ENCODE assay signal across 8 mouse cellular contexts in the genomic region with DNA sequence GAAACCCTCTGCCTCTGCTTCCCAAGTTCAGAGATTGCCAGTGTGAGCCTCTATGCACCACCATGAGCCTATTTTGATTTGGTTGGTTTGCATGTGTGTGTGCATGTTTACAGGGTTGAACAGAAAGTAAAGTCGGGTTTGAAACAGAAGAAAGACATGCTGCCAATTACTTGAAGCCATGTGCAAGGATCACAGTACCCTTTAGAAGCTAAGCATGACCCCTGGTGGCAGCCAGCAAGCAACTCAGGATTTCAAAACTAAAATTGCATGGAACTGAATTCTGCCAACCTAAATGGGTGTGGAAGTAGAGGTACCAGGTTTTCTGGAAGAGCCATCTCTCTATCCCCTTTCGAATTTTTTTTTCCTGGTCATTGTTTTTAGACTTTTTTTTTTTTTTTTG. TPM values are rescaled to one million over a fixed set of nuclear protein-coding genes. Genes with fewer than 3 reads are reported as not detected.
DNase-seq lines count a peak whose midpoint lies in the region; ATAC-seq and TF ChIP-seq lines count a peak whose summit lies in the region.
"Had no signal": no experiment of that assay in that cellular context is flagged by ENCODE, and none has a peak within 500 bp of the region (broad histone marks: within the 10 kb centered on the region; RNA-seq: fewer than 3 reads in every experiment).

No protein-coding gene starts in this region.

- no peaks in the 10 kb centered on the region for H3K36me3 ChIP-seq in kidney, adult 2 months (ENCODE audit: control insufficient read depth, insufficient read depth, low read length)
- H3K36me3 ChIP-seq in kidney, embryonic 14.5 days (ENCODE audit: control insufficient read depth, insufficient read depth, low read length) = no peaks in the 10 kb centered on the region
- no peaks in the 10 kb centered on the region for H3K36me3 ChIP-seq in CH12.LX (replicated peaks in 1 of 2; ENCODE audit: control insufficient read depth in 1 of 2, insufficient read depth in 1 of 2, low read length in 1 of 2)
- no peaks in the 10 kb centered on the region for H3K36me3 ChIP-seq in stomach, postnatal 0 days (ENCODE audit: control insufficient read depth, insufficient read depth, low read length)
- H3K36me3 ChIP-seq: embryonic facial prominence, embryonic 15.5 days had no signal

- no peak overlapping the region for H3K4me3 ChIP-seq in kidney, adult 2 months (ENCODE audit: insufficient read depth, low read depth, low read length)
- no peak overlapping the region for H3K4me3 ChIP-seq in kidney, embryonic 14.5 days (ENCODE audit: low read length)
- H3K4me3 ChIP-seq in CH12.LX (replicated peaks in 1 of 3; ENCODE audit: low read depth in 2 of 3, low read length in 2 of 3, poor library complexity in 1 of 3) = no peak overlapping the region
- no peak overlapping the region for H3K4me3 ChIP-seq in stomach, postnatal 0 days (ENCODE audit: low read depth, low read length)
- H3K4me3 ChIP-seq: embryonic facial prominence, embryonic 15.5 days had no signal

- H3K4me2 ChIP-seq in kidney, embryonic 14.5 days (replicated peaks; ENCODE audit: low read depth, low read length) = no peak overlapping the region
- no peak overlapping the region; the same call in 1 of the 2 replicates for H3K4me2 ChIP-seq in CH12.LX (ENCODE audit: insufficient read depth, low read depth, poor library complexity, severe bottlenecking)
- H3K4me2 ChIP-seq in stomach, postnatal 0 days (replicated peaks; ENCODE audit: low read depth) = no peak overlapping the region
- H3K4me2 ChIP-seq: embryonic facial prominence, embryonic 15.5 days had no signal

- TF ChIP-seq CTCF in kidney, adult 2 months (conservative IDR thresholded peaks at IDR 0.05; ENCODE audit: insufficient read depth, insufficient read length, low read depth, low read length) = peak; percentile 53
- TF ChIP-seq CTCF in CH12.LX (conservative IDR thresholded peaks at IDR 0.05 in 1 of 2, IDR thresholded peaks at IDR 0.05 in 1 of 2; ENCODE audit: low read depth in 2 of 2, low read length in 2 of 2) = peak in 1 of 2 experiments; percentile 76; a peak in 2 of 4 replicates
- peak; percentile 72 for TF ChIP-seq CTCF in stomach, postnatal 0 days (IDR thresholded peaks at IDR 0.05; ENCODE audit: low read depth)

- H3K9me3 ChIP-seq in kidney, embryonic 14.5 days (ENCODE audit: control insufficient read depth, low read length) = no peaks in the 10 kb centered on the region
- H3K9me3 ChIP-seq in CH12.LX (replicated peaks; ENCODE audit: low read length) = no peaks in the 10 kb centered on the region
- H3K9me3 ChIP-seq in stomach, postnatal 0 days (ENCODE audit: control insufficient read depth, low read length) = no peaks in the 10 kb centered on the region
- H3K9me3 ChIP-seq: embryonic facial prominence, embryonic 15.5 days had no signal

- dilution Hi-C loops in CH12.LX (cut with MboI; ENCODE audit: extremely low pct_ligation_motif_present, extremely low pct_unique_long_range_greater_than_20kb, low sequenced_read_pairs) = no loop called here

- in situ Hi-C loops in CH12.LX (cut with MboI; ENCODE audit: low pct_ligation_motif_present, low pct_unique_long_range_greater_than_20kb, low sequenced_read_pairs) = loop anchor here (25.0 kb wide), 1 partner anchor 108 kb away; no protein-coding TSS in a partner anchor

- H3K4me1 ChIP-seq in kidney, adult 2 months (ENCODE audit: control insufficient read depth, insufficient read depth, low read length) = no peaks in the 10 kb centered on the region
- H3K4me1 ChIP-seq in kidney, embryonic 14.5 days (ENCODE audit: control insufficient read depth, insufficient read depth, low read length) = no peaks in the 10 kb centered on the region
- no peaks in the 10 kb centered on the region; a peak in 1 of 4 replicates for H3K4me1 ChIP-seq in CH12.LX (ENCODE audit: control insufficient read depth in 1 of 2, insufficient read depth in 2 of 2)
- H3K4me1 ChIP-seq in stomach, postnatal 0 days (replicated peaks; ENCODE audit: control insufficient read depth, insufficient read depth) = no peaks in the 10 kb centered on the region
- H3K4me1 ChIP-seq: embryonic facial prominence, embryonic 15.5 days had no signal

- no peak overlapping the region for H3K27ac ChIP-seq in kidney, adult 2 months (ENCODE audit: insufficient read depth, low read depth, low read length)
- no peak overlapping the region for H3K27ac ChIP-seq in kidney, embryonic 14.5 days (ENCODE audit: low read depth, low read length)
- H3K27ac ChIP-seq in CH12.LX (ENCODE audit: insufficient read depth, low read depth) = no peak overlapping the region
- H3K27ac ChIP-seq in stomach, postnatal 0 days (replicated peaks) = no peak overlapping the region
- H3K27ac ChIP-seq: embryonic facial prominence, embryonic 15.5 days had no signal

- no peak for ATAC-seq in kidney, embryonic 14.5 days (ENCODE audit: low FRiP score, low TSS enrichment)
- peak; percentile 85 for ATAC-seq in inflammation-experienced regulatory T-cells, adult 6 months
- no peak for ATAC-seq in stomach, postnatal 0 days (ENCODE audit: low FRiP score, low TSS enrichment)

- 21% methylated on average over 2 of the region's 2 CpGs for WGBS in kidney, adult 2 months
- 63% methylated on average over 2 of the region's 2 CpGs for WGBS in kidney, embryonic 14.5 days
- 48% methylated on average over 2 of the region's 2 CpGs for WGBS in stomach, postnatal 0 days

- no peak for TF ChIP-seq POLR2A in kidney, adult 2 months (IDR thresholded peaks at IDR 0.05; ENCODE audit: low read depth, low read length)
- TF ChIP-seq POLR2A in CH12.LX (IDR thresholded peaks at IDR 0.05; ENCODE audit: low read depth, low read length) = no peak

- H3K79me2 ChIP-seq in CH12.LX (replicated peaks; ENCODE audit: control insufficient read depth, extremely low read depth, insufficient read depth, poor library complexity, severe bottlenecking) = no peaks in the 10 kb centered on the region

- peak; percentile 77 for TF ChIP-seq RAD21 in CH12.LX (IDR thresholded peaks at IDR 0.05; ENCODE audit: low read depth, low read length)

- no peaks in the 10 kb centered on the region for H3K27me3 ChIP-seq in kidney, adult 2 months (replicated peaks; ENCODE audit: control insufficient read depth, insufficient read depth, low read length)
- H3K27me3 ChIP-seq in kidney, embryonic 14.5 days (ENCODE audit: control insufficient read depth, insufficient read depth, low read length) = no peaks in the 10 kb centered on the region
- no peaks in the 10 kb centered on the region for H3K27me3 ChIP-seq in CH12.LX (replicated peaks)
- no peaks in the 10 kb centered on the region for H3K27me3 ChIP-seq in stomach, postnatal 0 days (ENCODE audit: control insufficient read depth, insufficient read depth, low read length)
- H3K27me3 ChIP-seq: embryonic facial prominence, embryonic 15.5 days had no signal

- DNase-seq in kidney, adult 2 months = peak; percentile 49
- peak; percentile 50 for DNase-seq in CH12.LX (ENCODE audit: extremely low read depth)
- DNase-seq in adrenal gland, postnatal 10 days = peak; percentile 25
- DNase-seq in stomach, postnatal 0 days (ENCODE audit: low spot score) = peak; percentile 23
- no peak for DNase-seq in frontal cortex, postnatal 36 days (ENCODE audit: low spot score in 2 of 2)

- no peak overlapping the region for H3K9ac ChIP-seq in kidney, embryonic 14.5 days (ENCODE audit: low read depth, low read length)
- no peak overlapping the region for H3K9ac ChIP-seq in CH12.LX (ENCODE audit: insufficient read depth, low read depth)
- no peak overlapping the region for H3K9ac ChIP-seq in stomach, postnatal 0 days (ENCODE audit: low read length)
- H3K9ac ChIP-seq: embryonic facial prominence, embryonic 15.5 days had no signal

- no peak for TF ChIP-seq EP300 in CH12.LX (IDR thresholded peaks at IDR 0.05; ENCODE audit: low read length)
- no peak for TF ChIP-seq EP300 in stomach, postnatal 0 days (optimal IDR thresholded peaks at IDR 0.05)

TF ChIP-seq in CH12.LX, 34 proteins besides CTCF, POLR2A, EP300 and RAD21:
- TF ChIP-seq MYC (IDR thresholded peaks at IDR 0.05; ENCODE audit: low read depth, low read length) (peak; percentile 95), CHD1 (IDR thresholded peaks at IDR 0.05; ENCODE audit: low read depth, low read length) (no peak), IRF4 (IDR thresholded peaks at IDR 0.05; ENCODE audit: low read depth, low read length) (0 out of 2 replicates have a peak, but pooled peaks have one; percentile 10), MXI1 (IDR thresholded peaks at IDR 0.05; ENCODE audit: low read depth, low read length) (peak; percentile 64; the same call in 1 of the 2 replicates), MAX (IDR thresholded peaks at IDR 0.05; ENCODE audit: low read length) (peak; percentile 79), SMC3 (IDR thresholded peaks at IDR 0.05; ENCODE audit: low read depth, low read length) (peak; percentile 80)

RNA-seq across cellular contexts. Expression of a gene that starts 33.0 kb away (rescaled TPM):
- 17.4 and 25.0 TPM in 2 replicates for polyA plus RNA-seq in kidney, adult 2 months (2012; rRNA removed)
- polyA plus RNA-seq in kidney, embryonic 14.5 days (2014; fragmentation: Nextera tagmentation; extraction: Ambion mirVana) = 14.1 and 22.1 TPM in 2 replicates
- 10.3 and 11.8 TPM in 2 replicates for total RNA-seq in CH12.LX (2012; rRNA removed)
- total RNA-seq in CH12.LX (2014; rRNA removed) = 12.7 and 15.0 TPM in 2 replicates
- 16.7 and 18.3 TPM in 2 replicates for polyA plus RNA-seq in CH12.LX (2012; ENCODE audit: insufficient read length, low read depth)
- 10 to 100 TPM; 22.4 to 29.0 TPM for total RNA-seq in adrenal gland, postnatal 10 days (2021)
- 10 to 100 TPM; 10.8 to 11.8 (median 11.1) TPM for polyA plus RNA-seq in inflammation-experienced regulatory T-cells, adult 6 months (2017; shearing (Covaris generic))
- 6.8 and 7.4 TPM in 2 replicates for polyA plus RNA-seq in stomach, postnatal 0 days (2015; fragmentation: Nextera tagmentation; extraction: Ambion mirVana)

Comparison
In these comparisons a context has a peak if more than half of its experiments do, and no peak if none do; other contexts are left out.
1. DNase-seq: peak in kidney, adult 2 months (single experiment), CH12.LX (single experiment), adrenal gland, postnatal 10 days (single experiment) and stomach, postnatal 0 days (single experiment); none in frontal cortex, postnatal 36 days (0 of 2).